Mouse (Mus musculus) right cerebral cortex, postnatal 25 days (tissue): ENCODE data around the gene Ddx4.
A peak's percentile ranks its signal among the peaks of the same experiment; 100 is the strongest.

Source experiments
- DNase-seq: peaks from one replicate; pipeline ENCODE4 v3.0.0; 2022

The Ddx4 gene

DNA sequence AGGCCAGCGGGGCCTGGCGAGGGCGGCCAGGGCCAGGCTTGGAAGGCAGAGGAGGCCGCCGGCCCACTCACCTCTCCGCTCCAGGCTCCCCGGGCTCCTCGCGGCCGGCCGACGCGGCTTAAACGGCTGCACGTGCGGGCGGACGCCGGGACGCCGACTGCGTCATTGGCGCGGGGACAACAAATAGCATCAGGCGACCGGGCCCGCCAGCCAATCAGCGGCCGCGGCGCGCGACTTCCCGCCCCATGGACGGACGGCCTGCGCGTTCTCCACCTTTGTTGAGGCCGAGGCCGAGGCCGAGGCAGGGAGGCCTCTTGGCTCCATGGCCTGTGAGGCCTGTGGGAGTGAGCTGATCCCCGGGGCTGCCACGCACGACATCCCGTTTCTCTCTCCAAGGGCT, at the start of gene Ddx4:
Gene Ddx4, minus strand, starts transcription at position 271 of the 400 bp plus-strand sequence.
- no peak for DNase-seq

GRCm38 (mm10) chr13:112701256-112701655, 49.0 kb upstream of the Ddx4 start:
- DNase-seq: no peak

DNA sequence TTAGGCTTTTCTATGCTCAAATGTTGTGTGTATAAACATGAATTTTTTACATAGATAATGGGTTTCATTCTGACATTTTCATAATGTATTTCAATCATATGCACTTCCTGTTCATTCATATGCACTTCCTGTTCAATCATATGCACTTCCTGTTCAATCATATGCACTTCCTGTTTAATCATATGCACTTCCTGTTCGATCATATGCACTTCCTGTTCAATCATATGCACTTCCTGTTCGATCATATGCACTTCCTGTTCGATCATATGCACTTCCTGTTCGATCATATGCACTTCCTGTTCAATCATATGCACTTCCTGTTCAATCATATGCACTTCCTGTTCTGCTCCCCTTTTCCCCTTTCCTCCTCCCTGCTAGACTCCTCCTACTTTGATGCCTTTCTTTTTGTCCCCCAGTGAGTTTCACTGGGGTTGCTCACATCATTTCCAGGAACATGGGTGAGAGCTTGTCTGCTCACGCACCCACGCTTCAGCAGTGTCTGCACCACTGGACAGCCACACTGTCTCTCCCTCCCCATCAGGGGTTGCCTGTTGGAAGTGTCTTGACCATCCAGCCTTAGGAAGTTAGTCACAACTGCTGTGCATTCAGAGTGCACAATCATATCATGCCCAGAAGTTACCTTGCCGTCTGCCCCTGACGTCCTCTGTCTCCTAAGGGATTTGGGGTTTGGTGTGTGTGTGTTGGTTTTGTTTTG, 43.4 kb upstream of the Ddx4 start:
- DNase-seq: no peak

GRCm38 (mm10) chr13:112692870-112693553, 40.7 kb upstream of the Ddx4 start:
- DNase-seq: no peak

DNA sequence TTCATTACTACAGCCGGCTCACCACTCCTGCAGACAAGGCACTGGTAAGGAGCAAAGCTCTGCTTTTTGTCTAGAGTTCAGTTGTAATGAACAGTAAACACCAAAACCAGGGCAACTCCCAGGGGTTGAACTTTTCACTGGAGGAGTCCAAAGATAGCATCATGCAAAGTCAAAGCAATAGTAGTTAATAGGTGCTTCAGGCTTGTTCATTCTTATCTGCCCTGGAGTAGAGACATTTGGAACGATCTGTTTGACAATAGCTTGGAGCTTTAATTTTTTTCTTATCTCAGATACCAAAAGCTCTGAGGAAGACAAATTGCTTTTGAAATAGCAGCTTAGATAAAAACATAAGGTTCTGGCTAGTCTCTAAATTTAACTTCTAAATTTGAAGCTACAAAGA, 33.9 kb upstream of the Ddx4 start:
- DNase-seq: no peak

DNA sequence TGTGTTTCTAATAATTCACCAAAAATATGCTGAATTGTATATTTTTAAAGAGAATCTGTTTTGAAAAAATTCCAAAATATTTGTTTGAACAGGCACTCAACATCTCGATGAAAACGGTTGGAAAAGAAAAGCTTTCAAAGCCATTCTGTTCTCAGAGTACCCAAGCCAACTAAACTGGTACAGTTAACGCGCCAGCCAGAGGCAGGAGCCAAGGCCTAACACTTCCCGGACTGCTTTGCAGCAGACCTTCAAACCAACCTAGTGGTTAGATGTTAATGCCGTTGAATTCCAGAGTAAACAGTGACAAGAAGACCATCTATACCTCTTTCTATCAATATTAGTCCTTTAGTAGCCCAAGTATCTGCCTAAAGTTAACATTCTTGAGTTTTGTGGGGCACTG, 31.7 kb upstream of the Ddx4 start:
- DNase-seq: no peak

DNA sequence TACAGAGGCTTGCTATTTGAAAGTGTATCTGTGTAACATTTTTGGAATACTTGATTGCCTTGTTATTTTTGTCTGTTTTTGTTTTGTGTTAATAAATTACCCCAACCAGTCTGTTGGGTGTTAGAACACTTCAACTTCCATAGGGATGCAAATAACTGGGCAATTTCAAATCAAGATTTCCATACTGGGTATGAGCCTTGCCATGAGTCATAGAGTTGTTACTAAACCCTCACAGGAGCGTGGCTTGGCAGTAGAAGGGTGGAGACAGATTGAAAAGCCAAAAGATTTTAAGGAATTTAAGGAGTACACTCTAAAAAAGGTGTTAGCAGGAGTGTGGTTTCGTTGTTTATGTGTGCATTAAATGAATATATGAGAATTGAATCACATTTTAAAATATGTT, 31.0 kb upstream of the Ddx4 start:
- no peak for DNase-seq

GRCm38 (mm10) chr13:112678154-112678553, 25.9 kb upstream of the Ddx4 start:
- DNase-seq: no peak

DNA sequence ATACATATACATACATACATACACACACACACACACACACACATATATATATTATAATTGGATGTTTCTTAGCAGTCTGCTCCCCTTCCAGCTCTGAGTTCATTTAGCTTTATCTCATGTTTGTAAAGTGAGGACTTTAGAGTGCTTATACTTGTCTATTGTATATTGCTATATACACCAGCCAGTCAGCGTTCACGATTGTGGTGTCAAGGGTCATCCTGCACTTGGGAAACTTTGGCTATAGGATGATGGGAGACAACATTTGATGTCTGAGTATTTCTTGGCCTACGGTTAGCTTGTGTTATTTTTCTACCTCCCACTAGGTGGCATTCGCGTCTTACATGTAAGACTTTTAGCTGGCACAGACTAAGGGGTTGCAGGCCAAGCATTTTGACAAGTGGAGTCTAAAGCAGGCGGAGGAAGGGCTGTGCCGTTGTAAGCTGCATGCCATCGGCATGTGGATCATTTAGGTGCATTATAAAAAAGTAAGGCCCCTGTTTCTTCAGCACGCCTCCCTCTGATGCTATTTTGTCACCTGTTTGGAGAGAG, 21.7 kb upstream of the Ddx4 start:
- no peak for DNase-seq

DNA sequence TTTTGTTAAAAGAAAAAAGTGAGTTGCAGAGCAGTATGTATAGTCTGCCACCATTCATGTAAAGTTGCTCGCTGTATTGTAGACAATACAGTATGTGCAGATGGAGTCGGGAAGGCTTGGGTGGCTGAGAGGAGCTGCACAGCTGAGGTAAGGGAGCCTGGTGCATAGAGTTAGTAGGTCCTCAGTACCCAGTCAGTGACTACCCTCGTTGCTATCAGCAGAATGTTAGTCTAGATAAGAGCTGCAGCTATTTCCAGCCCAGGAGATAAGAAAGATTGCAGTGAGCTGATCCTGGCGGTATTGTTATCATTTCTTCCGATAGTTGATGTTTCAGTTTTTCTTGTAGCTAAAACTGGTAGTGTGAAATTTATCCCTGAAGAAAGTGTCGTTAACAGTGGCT, 20.5 kb upstream of the Ddx4 start:
- no peak for DNase-seq

DNA sequence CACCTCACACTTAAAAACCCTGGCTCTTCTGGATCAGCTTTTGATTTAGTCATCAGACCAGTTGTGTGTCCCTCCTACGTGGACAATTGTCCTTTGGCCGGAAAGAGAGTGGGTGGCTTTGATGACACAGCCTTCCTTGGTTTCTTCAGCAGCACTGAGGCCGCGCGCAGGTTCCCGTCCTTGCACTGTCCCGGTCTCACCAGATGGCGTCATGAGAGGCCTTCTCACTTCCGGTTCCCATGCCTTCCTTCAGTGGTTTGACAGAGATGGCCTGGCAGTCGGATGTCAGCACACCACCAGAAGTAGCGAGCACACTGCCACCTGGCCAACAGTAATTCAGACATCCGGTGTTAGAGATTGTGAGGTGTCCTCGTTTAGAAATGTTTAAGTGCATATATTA, 19.4 kb upstream of the Ddx4 start:
- DNase-seq: no peak

- DNase-seq: no peak
These were observed 14.9 kb upstream of the Ddx4 start for GRCm38 (mm10) chr13:112667215-112667614.

DNA sequence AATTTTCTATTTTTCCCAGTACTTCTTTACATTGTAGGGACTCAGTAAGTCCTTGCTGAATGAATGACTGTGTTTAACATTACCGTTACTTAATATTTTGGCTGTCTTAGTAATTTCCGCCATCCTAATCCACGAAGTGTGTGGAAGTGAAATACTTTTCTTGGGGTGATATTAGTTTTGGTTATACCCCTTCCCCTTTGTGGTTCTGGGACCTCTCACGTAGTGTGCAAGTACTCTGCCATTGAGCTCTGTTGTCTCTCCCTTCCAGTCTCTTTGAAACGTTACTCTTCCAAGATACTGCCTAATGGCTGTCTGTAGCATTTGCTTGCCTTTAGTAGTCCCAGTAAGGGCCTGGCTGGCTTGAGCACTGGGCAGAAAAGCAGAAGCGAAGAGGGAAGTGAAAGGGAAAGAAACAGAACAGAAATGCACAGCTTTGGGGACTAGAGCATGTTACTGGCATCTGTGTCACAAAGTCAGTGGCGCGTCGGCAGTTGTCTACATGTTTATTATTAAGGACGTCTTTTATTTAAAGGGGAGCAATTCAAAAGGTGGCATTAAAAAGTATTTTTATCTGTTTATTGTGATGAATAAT, 14.3 kb upstream of the Ddx4 start:
- no peak for DNase-seq

DNA sequence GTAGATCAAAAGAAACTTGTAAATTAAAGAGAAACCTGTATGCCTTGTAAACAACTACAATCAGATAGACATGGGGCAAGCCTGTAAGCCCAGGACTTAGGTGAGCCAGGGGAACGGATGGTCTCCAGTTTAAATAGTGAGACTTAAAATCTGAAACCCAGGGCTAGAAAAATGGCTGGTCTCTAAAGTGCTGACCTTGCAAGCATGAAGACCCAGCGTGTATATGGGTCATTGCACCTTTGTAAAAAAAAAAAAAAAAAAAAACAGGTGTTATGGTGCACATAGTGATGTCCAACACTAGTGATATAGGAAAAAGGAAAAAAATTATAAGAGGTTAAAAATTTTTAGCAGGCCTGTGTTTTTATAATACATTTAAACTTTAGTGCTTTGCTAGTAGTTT, 9.4 kb upstream of the Ddx4 start:
- DNase-seq: no peak

DNA sequence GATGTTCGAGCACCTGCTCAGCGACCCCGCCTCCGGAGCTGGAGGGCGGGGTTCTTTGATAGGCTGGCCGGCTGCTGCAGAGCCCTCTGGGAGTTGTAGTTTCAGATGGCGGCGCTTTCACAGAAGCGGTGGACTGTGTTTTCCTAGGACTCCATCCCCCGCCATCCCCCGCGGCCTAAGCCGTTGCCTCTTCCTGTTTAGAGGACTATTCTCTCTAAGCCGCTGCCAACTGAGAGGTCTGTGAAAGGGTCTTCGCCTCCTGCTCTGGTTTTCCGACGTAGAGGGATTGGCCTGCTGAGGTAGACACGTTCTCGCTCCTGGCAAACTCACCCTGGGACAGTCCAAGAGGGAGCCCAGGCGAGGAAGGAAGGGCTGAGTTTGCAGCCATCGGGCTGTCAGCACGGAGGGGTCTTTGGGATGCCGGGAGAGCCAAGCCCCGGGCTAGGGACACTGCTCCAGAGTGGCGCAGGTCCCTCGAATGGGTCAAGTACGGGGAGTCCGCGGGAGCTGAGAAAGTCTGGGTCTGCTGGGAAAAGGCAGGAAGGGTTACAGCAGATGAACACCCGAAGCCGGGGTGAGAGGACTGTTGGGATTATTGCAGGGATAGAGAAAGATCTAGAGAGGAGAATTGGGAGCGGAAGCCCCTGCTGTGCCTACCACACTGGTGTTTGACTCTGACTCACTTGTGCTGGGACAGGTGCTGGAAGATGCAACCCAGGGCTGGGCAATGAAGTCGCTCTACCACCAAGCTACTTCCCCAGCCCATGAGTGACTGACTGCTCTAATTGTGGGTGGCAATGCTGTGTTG, 8.5 kb upstream of the Ddx4 start, which contains the start of gene Slc38a9:
Gene Slc38a9, plus strand, starts transcription at position 178 of the 808 bp plus-strand sequence.
- DNase-seq: peak; percentile 92

DNA sequence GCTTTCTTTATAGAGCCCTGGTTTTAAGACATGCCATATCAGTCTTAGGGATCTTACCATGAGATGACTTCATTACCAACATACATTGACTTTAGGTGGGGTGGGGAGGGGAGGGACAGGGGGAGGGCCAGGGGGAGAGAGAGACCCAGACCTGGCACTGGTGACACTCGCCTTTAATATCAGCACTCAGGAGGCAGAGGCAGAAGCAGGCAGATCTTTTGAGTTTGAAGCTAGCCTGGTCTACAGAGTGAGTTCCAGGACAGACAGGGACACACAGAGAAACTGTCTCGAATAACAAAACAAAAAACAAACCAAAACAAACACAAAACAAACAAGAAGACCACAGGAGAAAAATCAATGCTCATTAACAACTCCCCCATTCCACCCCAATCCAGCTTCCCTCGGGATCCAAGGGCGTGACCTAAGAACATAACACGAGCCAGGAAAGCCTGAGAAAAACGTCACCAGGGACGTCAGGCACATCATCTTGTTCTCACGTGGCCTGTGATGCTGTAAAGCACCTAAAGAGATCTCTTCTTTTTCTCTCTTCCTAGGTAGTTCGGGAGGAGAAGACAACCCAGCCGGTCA, 7.8 kb upstream of the Ddx4 start:
- no peak for DNase-seq

DNA sequence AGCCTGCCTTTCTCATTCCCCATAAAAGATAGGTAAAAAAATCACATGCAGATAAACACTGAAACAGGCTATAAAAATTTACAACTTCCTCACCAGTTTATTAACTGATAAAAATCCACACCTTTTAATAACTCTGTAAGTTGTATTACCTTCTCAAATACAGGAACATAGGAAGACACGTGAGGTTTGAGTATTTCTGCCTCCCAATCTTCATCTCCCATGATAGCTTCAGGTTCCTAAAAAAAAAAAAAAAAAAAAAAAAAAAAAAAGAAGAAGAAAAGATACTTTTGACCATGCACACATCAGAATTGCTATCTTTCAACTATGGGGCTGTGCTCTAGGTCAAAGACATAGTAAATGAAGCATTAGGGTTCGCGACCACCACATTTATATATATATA, 1.1 kb downstream of the Ddx4 start:
- no peak for DNase-seq

- no peak for DNase-seq
These were observed 6.6 kb downstream of the Ddx4 start for GRCm38 (mm10) chr13:112645529-112646186.

GRCm38 (mm10) chr13:112644996-112645395, 7.3 kb downstream of the Ddx4 start:
- DNase-seq: no peak

- DNase-seq: no peak
These were observed 9.4 kb downstream of the Ddx4 start for GRCm38 (mm10) chr13:112642897-112643296.

- no peak for DNase-seq
These were observed 13.2 kb downstream of the Ddx4 start for GRCm38 (mm10) chr13:112639111-112639510.

- DNase-seq: no peak
These were observed 15.8 kb downstream of the Ddx4 start for GRCm38 (mm10) chr13:112636498-112636897.
